Mouse (Mus musculus) right cerebral cortex, postnatal 25 days (tissue): ENCODE measurements at regions not wholly inside any gene's neighbourhood (a gene's known extent, or its start where the extent isn't known, plus 50 kb on each side); places are given as distances from the start of the nearest gene placed in this dataset.

ENCODE experiments used
- DNase-seq: peaks from one replicate; pipeline ENCODE4 v3.0.0; 2022

DNA sequence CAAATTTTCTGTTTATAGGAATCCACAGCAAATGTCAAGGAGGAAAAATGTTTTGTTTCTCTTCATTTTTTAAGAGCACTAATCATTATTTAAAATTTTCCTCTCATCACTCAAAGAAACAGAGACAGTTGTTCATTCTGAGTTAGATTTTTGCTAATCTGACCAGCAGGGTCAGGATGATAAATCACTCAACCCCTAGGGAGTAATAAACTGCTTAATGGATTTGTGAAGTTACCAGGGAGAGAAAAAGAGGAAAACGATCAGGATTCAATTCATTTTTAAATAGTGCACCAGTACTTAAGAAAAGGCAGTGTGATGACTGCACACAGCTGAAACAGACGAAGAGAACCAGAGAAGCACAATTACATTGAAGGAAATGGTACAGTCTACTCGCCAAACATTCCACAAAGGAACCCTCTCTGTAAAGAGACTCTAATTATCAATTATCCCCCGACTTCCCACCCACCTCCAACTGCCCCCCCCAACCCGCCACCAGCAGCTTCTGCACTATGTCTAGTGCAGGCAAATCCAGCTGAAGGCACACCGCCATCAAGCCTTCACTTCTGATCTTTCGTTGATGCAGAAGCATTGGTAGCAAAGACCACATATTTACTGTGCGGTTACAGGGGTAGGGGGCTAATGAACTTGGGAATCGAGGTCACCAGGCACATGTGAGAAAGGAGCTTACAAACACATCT, 481.9 kb downstream of the Psat1 start:
- DNase-seq, result no peak

DNA sequence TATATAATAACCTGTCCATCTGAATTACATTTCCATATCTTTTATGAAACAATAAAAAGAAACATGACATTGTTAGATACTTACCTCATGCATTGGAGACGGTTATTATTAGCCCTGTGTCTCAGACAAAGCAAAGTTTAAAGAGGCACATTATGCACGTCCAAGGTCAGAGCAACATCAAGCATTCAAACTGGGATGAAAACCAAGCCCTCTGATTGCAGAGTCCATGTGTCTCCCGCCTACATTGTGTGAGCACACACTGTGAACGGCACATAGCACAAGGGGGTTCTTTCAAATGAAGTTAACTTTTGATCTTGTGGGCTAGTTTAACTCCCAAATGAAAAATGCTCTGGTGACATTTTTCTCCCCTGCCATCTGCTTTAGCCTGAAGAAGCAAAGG, 489.3 kb downstream of the Psat1 start:
- DNase-seq, result no peak

DNA sequence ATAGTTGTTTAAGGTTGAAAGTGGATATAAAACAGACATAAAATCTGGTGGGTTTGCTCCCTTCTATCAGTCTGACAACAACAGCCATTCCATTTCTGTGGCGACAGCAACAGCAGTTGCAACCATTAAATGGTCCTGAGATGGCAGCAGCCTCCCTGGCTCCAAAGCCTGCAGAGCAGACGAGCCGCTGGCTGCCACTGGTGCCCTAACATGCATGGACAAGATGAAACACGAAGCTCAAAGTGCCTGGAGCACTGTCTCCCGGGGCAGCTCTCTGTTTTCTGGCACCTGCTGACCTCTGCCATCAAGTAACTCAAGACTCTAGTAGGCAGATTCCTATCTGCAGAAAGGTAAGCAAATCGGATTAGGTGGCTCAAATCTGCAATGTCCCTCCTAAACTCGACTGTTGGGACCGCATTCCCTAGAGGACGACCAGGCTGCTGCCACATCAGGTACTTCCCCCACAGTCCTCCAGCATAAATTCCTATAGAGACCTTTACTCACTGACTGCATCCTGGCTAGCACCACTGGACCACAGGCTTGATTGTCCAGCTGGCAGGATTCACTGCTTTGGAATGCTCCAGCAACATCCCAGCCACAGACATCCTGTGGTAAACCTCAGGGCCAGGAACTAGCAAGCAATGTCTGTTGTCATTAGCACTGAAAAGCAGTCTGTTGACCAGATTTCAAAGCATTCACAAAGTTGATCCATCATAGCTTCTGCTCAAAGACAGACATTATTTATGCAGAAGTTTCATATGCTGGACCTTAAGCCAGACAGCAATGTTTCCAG, 490.0 kb downstream of the Psat1 start:
- DNase-seq, result no peak

DNA sequence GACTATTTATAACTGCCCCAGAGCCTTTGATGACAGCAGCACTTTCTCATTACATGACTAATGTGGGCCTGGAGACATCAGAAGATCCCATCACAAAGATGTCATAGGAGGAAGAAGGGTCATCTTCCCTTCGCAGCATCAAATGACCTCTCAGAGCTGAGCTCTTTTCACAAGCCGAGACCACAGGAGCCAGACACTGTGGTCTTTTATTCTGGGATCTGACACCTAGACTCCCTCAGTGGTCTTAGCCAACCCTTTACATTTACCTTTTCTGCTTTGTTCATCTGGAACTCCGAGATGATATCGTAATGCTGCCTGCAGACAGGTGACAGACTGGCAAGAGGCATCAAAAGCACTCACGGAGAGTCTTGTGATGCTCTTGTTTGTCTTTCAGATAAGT, 498.1 kb downstream of the Psat1 start:
- no peak for DNase-seq

DNA sequence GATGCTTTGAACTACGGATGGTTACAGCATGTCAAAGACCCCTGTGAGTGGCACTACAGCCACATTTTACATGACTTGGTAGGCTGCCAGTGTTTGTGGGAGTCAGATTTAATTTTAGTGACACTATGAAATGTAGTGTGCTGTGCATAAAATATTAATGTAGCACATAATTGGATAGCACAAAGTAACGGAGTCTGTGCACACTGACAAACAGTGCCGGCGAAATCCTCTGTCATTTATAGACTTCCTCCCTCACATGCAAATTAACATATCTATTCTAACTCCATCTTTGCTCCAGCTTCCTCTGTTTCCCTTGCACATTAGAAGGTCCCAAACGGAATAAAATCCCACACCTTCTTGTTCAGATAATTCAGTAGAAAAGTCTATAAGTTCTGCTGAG, 515.3 kb downstream of the Psat1 start:
- DNase-seq, result no peak

DNA sequence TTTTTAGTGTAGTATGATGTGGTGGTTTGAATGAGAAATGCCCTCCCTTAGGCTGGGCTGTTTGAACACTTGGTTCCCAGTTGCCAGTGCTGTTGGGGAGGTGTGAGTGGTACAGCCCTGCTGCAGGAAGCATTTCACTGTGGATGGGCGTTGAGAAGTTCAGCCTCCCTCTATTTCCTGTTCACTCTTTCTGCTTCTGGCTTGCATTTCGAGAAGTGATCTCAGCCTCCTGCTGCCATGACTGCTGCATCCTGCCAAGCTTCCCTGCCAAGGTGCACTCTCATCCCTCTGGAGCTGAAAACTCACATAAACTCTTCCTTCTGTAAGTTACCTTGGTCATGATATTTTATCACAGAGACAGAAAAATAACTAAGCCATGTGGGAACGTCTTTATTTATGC, 525.8 kb downstream of the Psat1 start:
- no peak for DNase-seq

DNA sequence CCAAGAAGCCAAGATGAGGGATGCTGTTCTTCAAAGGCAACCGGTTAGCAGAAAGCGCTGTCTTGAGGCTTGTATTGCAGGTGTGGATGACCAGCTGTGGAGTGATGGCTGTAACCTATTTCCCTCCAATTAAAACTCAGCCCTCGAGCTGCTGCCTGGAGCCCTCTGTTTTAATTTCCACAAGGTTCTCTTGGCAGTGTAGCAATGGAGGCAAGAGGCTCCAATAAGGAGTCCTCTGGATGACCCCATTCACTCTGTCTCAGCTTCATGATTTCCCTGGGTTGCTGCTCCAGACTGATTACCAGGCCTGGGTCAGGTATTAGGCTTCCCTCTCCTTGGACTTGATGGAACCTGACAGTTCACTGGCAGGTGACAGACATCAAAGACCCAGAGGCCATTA, 548.5 kb downstream of the Psat1 start:
- no peak for DNase-seq

DNA sequence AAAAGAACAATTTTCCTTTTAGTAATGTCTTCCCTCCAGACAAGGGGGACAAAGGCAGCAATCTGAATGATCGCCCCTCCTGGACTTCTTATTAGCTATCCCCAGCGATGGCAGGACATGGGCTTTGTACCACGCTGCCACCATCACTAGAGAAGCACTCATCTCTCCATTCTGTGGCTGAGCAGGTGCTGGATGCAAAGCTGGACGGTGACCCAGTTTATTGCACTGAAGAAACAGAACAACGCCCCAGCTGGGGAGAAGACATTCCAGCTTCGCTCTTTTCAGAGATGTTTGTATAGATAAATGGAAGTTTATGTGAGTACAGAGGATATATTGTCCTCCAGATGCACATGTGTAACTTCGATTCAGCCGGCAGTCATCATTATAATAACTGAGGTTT, 575.5 kb downstream of the Psat1 start:
- DNase-seq, result no peak

DNA sequence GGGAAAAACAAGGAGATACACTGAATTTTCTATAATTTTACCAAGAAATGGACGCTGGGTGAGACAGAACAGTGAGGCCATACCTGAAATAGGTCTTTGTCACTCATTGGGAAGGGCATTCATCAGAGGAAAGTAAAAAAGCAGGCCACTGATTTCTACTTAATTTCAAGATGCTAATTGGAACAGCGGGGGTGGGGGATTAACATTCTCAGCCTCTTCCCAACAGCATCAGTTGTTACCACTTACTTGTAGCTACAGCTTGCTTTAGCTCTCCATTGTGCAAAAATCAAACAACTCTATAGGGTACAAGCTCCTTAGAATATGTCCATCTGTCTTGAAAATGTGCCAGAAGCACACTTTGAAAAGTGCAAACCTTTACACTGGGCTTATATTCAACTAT, 580.2 kb downstream of the Psat1 start:
- DNase-seq, result no peak

DNA sequence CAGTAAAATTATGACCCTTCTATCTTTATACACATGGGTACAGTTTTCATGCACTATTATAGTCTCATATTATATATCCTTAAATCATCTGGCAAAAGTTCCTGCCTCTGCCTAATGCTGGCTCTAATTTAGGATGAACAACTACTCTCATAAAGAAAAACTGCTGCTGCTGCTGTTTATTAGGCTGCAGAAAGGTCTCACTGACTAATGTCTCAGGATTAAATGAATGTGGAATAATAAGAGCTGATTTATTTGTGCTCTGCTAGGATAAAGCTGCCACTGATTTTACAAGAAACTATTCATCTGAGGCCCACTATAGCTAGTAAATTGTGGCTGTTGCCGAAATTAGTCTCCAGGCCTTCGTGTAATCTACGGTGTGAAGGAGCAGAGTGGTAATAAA, 590.0 kb downstream of the Psat1 start:
- no peak for DNase-seq

DNA sequence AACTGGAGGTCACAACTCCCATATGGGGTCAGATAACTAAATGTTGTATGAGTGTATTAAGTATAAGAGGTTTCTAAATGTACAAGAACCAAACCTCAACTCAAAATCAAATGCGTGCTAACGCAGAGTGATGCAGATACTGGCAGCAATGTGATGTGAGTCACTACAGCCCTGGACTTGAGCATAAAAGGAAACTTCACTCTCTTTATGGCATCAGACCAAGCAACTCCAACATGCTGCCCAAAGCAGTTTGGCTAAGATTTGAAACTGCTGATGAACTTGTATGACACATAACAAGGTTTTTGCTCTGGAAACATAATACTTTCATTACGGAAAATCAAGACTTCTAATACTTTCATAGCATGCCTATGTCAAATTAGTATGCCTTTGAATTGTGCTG, 598.8 kb downstream of the Psat1 start:
- DNase-seq, result no peak

DNA sequence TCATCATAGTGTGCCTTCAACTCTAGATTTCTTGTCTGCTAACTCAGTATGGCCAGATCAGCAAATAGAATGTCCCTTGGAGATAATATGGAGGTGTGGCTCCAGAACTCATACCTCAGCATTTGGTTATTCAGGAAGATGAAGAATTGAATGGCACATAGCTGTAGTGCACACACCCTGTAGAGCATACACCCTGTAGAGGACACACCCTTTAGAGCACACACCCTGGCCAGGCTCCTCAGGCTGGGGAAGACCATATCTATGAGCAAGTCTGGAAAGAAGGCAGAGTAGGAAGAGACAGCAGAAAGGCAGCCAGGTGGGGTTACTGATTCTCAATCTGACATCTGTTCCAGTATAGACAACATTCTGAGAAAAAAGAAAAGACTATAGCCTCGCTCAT, 604.9 kb downstream of the Psat1 start:
- DNase-seq, result no peak

DNA sequence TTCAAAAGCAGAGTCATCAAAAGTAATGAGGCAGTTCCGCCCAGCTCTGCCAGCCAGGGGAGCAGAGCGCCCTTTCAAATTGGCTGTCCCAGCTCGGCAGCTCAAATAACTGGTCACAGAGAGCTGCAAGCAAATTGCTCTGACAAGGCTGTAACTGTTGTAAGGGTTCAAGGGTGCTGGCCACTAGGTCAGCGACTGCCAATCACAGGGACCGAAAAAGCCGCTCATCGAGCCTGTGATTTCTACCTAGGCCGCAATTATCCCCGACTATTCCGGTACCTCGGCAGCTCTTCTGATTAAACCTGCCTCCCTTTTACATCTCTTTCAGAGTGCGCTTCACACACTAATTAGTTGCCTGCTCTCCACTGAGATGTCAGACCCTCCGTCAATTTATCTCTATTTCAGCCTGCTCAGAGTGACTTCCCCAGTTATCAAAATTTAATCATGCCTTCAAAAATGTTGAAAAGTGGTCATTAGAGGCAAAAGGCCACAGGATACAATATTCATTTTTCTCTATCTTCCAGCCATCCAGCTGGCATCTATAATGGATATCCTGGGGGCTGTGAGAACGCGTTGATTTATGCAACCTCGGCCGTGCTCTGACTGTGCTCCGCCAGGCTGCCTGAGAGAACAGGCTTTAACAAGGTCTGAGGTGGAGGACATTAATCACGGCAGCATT, 606.7 kb downstream of the Psat1 start:
- peak; percentile 5 for DNase-seq

DNA sequence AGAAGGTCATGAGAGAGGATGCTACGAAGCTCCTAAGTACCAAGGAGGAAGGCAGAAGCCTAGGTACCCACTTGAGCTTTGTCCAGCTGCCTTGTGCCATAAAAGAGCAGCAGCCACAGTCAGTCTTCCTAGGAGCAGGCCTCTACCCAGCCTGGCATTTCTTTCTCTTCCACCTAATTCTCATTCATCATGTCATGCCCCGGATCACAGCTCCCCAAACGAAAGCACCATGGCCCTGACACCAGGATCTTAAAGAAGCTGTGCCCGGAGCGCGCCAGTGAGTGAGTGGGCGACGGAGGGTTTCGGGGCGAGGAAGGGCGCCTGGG, 607.2 kb downstream of the Psat1 start:
- DNase-seq, result no peak

DNA sequence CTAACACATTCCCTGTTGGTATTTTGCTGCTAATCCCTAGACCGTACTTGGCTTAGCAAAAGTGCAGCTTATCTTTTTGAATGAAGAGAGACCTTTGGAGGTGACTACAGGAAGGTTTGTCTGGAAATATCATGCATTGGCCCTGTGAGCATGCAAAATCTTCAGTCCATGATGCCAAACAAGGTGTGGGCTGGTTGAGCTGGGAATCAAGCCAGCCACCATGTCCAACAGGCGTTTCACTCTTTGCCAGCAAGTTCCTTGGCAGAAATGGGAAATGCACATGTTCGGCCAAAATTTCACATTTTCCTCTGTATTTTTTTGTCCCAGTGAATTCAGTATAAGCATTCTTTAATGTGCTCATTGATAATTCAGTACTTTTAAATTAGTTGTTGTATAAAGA, 617.0 kb downstream of the Psat1 start:
- peak; percentile 43 for DNase-seq

DNA sequence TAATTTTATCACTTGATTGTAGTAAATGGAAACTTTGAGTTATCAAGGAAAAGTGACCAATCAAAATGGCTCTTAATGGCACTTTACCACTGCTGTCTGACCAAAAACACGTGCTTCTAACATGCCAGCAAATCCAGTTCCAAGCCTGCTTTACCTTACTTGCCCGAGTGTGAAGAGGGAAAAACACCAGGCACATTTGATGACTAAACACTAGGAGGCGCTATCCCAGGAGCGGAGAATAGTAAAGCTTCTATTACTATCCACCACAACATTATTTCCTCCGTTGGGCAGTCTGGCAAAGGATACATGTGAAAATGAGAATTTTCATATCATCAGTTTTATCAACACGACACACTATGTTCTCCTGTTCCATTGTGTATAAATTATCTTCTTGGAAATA, 647.7 kb downstream of the Psat1 start:
- no peak for DNase-seq

DNA sequence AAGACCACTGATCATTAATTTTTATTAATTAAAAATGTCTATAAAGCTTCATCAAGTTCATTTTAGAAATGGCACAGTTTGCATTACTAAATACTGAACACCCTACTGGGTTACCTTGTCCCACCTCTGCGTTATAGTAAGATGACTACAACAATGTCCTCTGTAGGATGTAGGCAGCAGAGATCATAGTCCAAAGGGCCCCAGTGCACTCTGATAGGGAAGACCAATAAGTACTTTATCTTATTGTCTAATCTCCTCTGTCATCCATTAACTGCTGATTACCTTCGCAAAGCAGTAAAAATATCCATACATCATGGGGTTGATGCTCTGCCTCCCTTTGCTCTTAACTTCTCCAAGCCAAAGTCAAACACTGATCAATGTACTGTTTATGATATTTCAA, 662.1 kb downstream of the Psat1 start:
- DNase-seq, result no peak

DNA sequence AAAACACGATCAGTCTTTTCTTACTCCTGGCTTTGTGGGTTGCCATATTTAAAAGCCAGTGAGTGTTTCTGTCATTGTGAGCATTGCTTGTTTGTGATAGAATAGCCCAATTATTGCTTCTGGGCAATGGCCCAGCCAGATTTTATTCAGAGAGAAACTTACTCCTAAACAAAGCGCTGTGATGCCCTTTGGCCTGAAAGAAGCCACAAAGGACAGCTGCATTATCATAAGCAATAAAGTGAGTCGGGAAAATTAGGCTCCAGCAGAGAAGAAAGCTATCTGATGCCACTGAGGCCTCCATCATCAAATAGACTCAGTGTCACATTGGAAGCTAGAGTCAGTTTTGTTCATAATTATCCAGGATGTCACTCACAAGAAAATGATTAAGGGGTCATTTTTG, 644.9 kb upstream of the Tle4 start:
- DNase-seq, result no peak

DNA sequence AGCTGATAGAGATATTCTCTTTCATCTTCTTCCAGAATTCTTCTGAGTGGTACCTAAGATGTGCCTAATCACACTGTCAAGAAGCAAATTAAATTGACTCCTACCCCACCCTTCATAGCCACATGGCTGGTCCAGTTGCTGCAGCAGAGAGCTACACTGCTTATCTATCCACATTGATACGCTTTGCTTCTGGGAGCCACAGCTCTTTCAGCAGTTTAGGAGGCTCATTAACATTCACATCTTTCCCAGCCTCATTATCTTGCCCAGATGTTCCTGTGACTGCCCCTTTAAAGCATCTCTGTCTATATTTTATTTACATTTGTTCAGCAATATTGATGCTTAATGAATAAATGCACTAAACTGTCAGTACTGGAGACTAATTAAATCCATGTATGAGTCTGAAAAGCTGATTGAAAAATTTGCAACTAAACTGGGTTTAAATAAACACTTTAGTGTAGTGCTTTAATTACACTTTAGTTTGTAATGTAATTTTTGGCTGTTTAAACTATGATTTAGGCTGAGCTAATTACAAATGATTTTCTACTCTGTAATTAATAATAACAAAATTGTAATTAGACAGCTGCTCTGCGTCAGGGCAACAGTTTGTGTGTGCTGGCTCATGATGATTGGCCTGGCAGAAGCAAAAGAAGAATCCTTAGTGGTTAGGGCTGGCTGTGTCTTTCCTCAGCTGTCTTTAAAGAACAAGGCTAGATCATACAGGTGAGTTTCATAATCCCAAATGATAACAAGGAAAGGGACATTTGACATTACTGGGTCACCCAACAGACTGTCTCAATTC, 632.5 kb upstream of the Tle4 start:
- DNase-seq, result no peak

DNA sequence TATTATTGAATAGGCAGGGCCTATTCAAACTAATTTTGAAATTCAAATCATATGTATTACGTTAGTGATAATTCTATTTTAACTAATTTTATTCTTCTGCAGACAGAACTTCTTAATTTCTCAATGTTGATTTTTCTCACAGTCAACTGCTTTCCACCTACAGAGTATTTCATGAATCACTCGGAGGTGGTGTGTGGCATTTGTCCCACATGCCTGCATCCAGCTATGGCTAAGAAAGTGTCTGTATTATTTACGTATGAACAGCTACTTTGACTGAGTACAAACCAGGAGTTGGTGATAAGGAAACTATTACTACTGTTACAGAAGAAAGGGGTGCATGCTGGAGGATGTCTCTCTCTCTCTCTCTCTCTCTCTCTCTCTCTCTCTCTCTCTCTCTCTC, 619.5 kb upstream of the Tle4 start:
- DNase-seq, result no peak

DNA sequence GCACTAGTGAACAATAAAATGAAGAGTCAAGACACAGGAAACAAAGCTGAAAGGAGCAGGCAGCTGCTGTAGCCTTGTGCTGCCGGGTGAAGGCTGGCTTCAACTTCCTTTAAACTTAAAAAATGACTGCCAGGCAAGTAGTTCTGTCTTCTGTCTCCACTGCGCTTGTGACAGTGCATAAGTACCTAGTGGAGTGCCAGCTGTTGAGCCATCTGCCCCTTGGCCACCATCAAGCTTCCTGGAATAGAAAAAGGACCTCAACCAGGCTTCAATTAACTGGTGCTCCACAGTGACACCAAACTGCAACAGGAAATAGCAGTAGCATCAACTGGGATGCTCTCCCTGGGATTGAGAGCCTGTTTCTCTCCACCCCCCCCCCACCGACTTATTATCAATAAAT, 616.8 kb upstream of the Tle4 start:
- DNase-seq, result no peak

DNA sequence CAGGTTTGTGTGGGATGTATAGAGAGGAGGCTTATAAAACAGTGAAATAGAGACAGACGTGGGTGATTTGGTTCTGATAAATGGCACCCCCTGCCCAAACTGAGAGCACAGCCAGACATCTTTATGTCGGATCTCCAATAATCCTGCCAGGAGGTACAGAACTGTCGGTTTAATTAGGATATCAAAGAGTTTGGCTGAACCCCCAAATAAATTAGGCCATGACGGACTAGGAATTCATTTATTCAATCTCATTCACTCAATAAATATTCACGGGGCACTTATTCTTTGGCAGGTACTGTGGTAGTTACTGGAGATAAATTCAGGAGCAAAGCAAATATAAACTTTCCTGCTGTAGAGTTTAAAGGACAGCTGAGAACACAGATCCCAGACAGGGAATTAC, 615.0 kb upstream of the Tle4 start:
- DNase-seq, result no peak

DNA sequence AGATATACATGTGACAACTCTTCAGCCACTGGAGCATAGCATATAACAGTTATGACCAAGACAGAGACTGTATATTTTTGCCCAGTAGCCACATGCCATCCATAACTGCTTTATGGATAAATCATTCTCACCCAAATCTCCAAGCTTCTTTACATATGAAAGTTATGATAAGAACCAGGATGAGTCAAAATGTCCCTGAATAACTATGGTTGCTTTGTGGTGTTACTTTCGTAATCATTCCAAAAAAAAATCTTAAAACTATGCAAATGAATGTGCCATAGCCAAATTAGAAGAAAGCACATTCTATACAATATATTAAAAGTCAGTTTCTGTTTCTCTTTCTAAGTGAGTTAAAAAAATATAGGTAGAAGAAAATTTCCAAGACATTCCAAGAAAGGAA, 605.2 kb upstream of the Tle4 start:
- no peak for DNase-seq

DNA sequence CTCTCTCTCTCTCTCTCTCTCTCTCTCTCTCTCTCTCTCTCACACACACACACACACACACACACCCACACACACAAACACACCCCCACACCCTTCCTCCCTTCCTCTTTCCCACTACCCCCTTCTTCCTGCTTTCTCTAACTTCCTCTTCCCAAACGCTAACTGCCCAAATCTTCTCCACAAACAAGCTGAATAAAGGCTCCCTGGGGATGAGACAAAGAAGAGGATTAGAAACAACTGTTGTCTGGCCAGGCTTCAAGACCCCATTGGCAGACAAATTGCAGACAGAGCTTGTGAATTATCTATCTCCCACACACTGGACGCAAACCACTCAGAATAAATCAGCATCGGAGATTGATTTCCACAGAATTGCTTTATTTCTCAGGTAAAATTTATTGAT, 603.4 kb upstream of the Tle4 start:
- no peak for DNase-seq
